Mouse (Mus musculus) heart, adult 2 months (tissue): ENCODE measurements around the gene Zcchc14. TPM values are rescaled to one million over a fixed set of nuclear protein-coding genes. Genes with fewer than 3 reads are reported as not detected.

Experiments used
- DNase-seq, 2 experiments: peaks; one replicate each; pipeline ENCODE4 v3.0.0; 2021
- H3K27ac ChIP-seq: fragments of 200-600 bp; 2 replicates; pipeline ENCODE4 v1.8.1; 2022
- H3K27me3 ChIP-seq: fragments of 200-500 bp; 2 replicates; pipeline ENCODE4 v1.6.1; 2012; ENCODE audit warnings: mild to moderate bottlenecking, low read length, inconsistent platforms, mixed read lengths; ENCODE audit not compliant: control insufficient read depth, insufficient read depth
- H3K36me3 ChIP-seq: fragments of 200-500 bp; 2 replicates; pipeline ENCODE4 v1.6.1; 2012; ENCODE audit warnings: low read length, inconsistent platforms; ENCODE audit not compliant: control insufficient read depth, insufficient read depth
- H3K4me1 ChIP-seq: fragments of 200-500 bp; 2 replicates; pipeline ENCODE4 v1.6.1; 2011; ENCODE audit warnings: low read length; ENCODE audit not compliant: control insufficient read depth, insufficient read depth
- H3K4me3 ChIP-seq: fragments of 200-600 bp; 2 replicates; pipeline ENCODE4 v1.8.1; 2022
- H3K79me2 ChIP-seq: fragments of 200-500 bp; replicated peaks from 2 replicates; pipeline ENCODE4 v1.6.1; 2012; ENCODE audit warnings: mild to moderate bottlenecking, inconsistent platforms, low read length, moderate library complexity, mixed read lengths; ENCODE audit not compliant: control insufficient read depth, insufficient read depth
- H3K9ac ChIP-seq: fragments of 200-500 bp; 2 replicates; pipeline ENCODE4 v1.6.1; 2012; ENCODE audit warnings: low read depth, mild to moderate bottlenecking, control low read depth, inconsistent platforms, low read length, mixed read lengths
- CTCF ChIP-seq: fragments of 200-600 bp; IDR thresholded peaks from 2 replicates; pipeline ENCODE4 v1.8.1; 2022; ENCODE audit warnings: antibody characterized with exemption, mild to moderate bottlenecking, moderate library complexity
- EP300 ChIP-seq: fragments of 200-500 bp; IDR thresholded peaks from 2 replicates; pipeline ENCODE4 v1.6.1; 2011; ENCODE audit warnings: low read depth, low read length, control low read depth; ENCODE audit not compliant: insufficient read depth
- POLR2A ChIP-seq: fragments of 200-500 bp; IDR thresholded peaks from 2 replicates; pipeline ENCODE4 v1.6.1; 2011; ENCODE audit warnings: mild to moderate bottlenecking, low read depth, low read length, control low read depth; ENCODE audit not compliant: insufficient read depth
- WGBS: fragments of 180-500 bp; shearing (Covaris S2); methylation state at CpG from one replicate; pipeline ENCODE4 v1.1.7; 2018; 5-methylcytosine and 5-hydroxymethylcytosine counted together
- intact Hi-C: fragments of 180-260 bp; cut with DNase I; formaldehyde crosslinking; loops from one replicate; pipeline ENCODE4 v1.15.1; 2025
- polyA plus RNA-seq: library from polyadenylated mRNA; depleted of rRNA; stranded (reverse); fragments of >200 nt; gene quantifications from 2 replicates; pipeline ENCODE4 v1.2.3, GENCODE M21; 2012
- total RNA-seq, 2 experiments: library from RNA; stranded (reverse); gene quantifications; 2 replicates each; pipeline ENCODE4 v1.2.3; 2021

Zcchc14 gene
- total and polyA plus RNA-seq, 3 experiments: 17.6 to 30.0 (median 28.5) TPM

DNA sequence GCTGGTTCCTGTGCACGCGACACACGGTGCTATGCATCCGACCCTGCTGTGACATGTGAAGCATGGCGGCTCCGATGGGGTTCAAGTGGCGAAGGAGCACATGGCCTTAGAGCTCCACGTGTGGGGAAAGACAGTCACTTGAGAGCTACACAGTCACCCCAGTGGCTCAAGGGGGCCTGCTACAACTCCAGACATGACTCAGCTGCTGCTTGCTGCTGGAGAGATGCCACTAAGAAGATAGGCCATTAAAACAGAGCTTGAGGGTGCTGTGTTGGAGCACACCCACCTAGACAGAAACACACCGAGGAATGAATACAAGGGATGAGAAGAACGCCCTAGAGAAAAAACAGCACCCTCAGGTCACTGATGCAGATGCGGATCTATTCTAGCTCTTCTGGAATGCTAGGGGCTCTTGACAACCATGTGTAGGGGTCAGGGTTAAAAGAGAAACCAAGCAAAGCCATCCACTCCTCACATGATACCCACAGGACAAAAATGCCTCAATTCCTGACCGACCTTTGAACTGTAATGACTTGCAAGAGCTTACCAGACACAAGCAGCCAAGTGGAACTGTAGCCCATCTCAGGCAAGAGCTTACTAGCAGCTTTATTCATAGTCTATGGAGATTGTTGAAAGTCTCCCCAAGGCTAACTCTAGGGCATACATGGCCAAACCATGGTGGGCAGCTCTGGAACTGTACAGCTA is 5.0 kb downstream of the Zcchc14 start:
- DNase-seq: no peak
- H3K9ac ChIP-seq: no peak overlapping the region
- TF ChIP-seq EP300: no peak
- TF ChIP-seq CTCF: no peak
- TF ChIP-seq POLR2A: no peak
- 75% methylated on average over 12 of the region's 12 CpGs for WGBS
- intact Hi-C loops: loop anchor here (5.0 kb wide), 1 partner anchor 35 kb away; no protein-coding TSS in a partner anchor
- H3K79me2 ChIP-seq: peaks cover 19% of the 10 kb centered on the region
- H3K27ac ChIP-seq: no peak overlapping the region
- no peak overlapping the region for H3K4me3 ChIP-seq
- H3K36me3 ChIP-seq: no peaks in the 10 kb centered on the region; the same call in 1 of the 2 replicates
- H3K4me1 ChIP-seq: peaks cover 49% of the 10 kb centered on the region
- H3K27me3 ChIP-seq: no peaks in the 10 kb centered on the region

DNA sequence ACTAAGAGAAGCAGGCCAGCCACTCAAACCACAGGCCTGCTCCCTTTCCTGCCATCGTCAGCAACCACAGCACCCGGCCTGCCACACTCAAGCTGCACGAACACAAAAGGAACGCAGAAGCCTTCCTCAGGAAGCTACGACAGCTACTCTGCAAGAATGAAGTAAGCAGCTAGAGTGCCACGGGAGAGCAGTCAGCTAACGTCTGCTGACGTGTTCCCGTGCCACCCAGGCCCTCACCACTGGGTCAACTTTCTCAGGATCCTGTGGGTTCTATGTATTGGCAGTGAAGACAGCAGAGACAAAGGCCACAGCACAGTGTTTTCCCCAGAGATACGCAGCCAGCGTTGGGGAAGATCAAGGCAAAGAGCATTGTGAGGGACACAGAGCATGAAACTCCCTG is 9.3 kb downstream of the Zcchc14 start:
- intact Hi-C loops: no loop called here
- Histone ChIP-seq H3K4me3 (no peak overlapping the region), H3K27me3 (no peaks in the 10 kb centered on the region), H3K79me2 (peaks cover 15% of the 10 kb centered on the region), H3K9ac (peak overlapping the region; percentile 23), H3K36me3 (no peaks in the 10 kb centered on the region), H3K4me1 (peaks cover 52% of the 10 kb centered on the region), H3K27ac (peak overlapping the region; percentile 48)
- DNase-seq: no peak
- TF ChIP-seq EP300: no peak
- TF ChIP-seq CTCF: no peak
- no peak for TF ChIP-seq POLR2A
- 18% methylated on average over 11 of the region's 11 CpGs for WGBS

GRCm38 (mm10) chr8:121642804-121643203 is 9.9 kb downstream of the Zcchc14 start:
- Histone ChIP-seq H3K4me3 (no peak overlapping the region), H3K36me3 (no peaks in the 10 kb centered on the region), H3K79me2 (peaks cover 14% of the 10 kb centered on the region), H3K9ac (no peak overlapping the region), H3K27me3 (no peaks in the 10 kb centered on the region), H3K4me1 (peaks cover 51% of the 10 kb centered on the region), H3K27ac (no peak overlapping the region)
- WGBS: 52% methylated on average over 3 of the region's 3 CpGs
- intact Hi-C loops: no loop called here
- no peak for TF ChIP-seq CTCF
- no peak for TF ChIP-seq EP300
- TF ChIP-seq POLR2A: no peak
- no peak for DNase-seq

- Histone ChIP-seq H3K79me2 (peaks cover 20% of the 10 kb centered on the region), H3K27ac (peak overlapping the region; percentile 62), H3K9ac (no peak overlapping the region), H3K27me3 (no peaks in the 10 kb centered on the region), H3K4me3 (no peak overlapping the region), H3K36me3 (peaks cover 3% of the 10 kb centered on the region; the same call in 1 of the 2 replicates), H3K4me1 (peaks cover 53% of the 10 kb centered on the region)
- intact Hi-C loops: loop anchor here (2.0 to 5.0 kb wide), 2 partner anchors 15 to 34 kb away; no protein-coding TSS in a partner anchor
- no peak for DNase-seq
- TF ChIP-seq EP300 (no peak), POLR2A (no peak), CTCF (no peak)
- 50% methylated on average over 8 of the region's 8 CpGs for WGBS
These were observed 16.5 kb downstream of the Zcchc14 start for GRCm38 (mm10) chr8:121636180-121636579.

GRCm38 (mm10) chr8:121635534-121635933 is 17.2 kb downstream of the Zcchc14 start:
- Histone ChIP-seq H3K4me3 (no peak overlapping the region), H3K9ac (no peak overlapping the region), H3K27ac (peak overlapping the region; percentile 62), H3K36me3 (peaks cover 3% of the 10 kb centered on the region; the same call in 1 of the 2 replicates), H3K79me2 (peaks cover 20% of the 10 kb centered on the region), H3K27me3 (no peaks in the 10 kb centered on the region), H3K4me1 (peaks cover 50% of the 10 kb centered on the region)
- intact Hi-C loops: loop anchor here (5.0 kb wide), 1 partner anchor 33 kb away; no protein-coding TSS in a partner anchor
- peak; percentile 42 for TF ChIP-seq CTCF
- peak; percentile 74 for TF ChIP-seq EP300
- TF ChIP-seq POLR2A: 0 out of 2 replicates have a peak, but pooled peaks have one; percentile 32
- 14% methylated on average over 6 of the region's 6 CpGs for WGBS
- DNase-seq: peak; percentile 69 to 75

GRCm38 (mm10) chr8:121632401-121632800 is 20.3 kb downstream of the Zcchc14 start:
- Histone ChIP-seq H3K4me3 (no peak overlapping the region), H3K27me3 (no peaks in the 10 kb centered on the region), H3K4me1 (peaks cover 36% of the 10 kb centered on the region), H3K36me3 (peaks cover 3% of the 10 kb centered on the region; the same call in 1 of the 2 replicates), H3K9ac (0 out of 2 replicates have a peak overlapping the region, but pooled peaks have one; percentile 15), H3K27ac (peak overlapping the region; percentile 79), H3K79me2 (peaks cover 7% of the 10 kb centered on the region)
- TF ChIP-seq CTCF: no peak
- no peak for TF ChIP-seq EP300
- TF ChIP-seq POLR2A: no peak
- no peak for DNase-seq
- WGBS: 51% methylated on average over 5 of the region's 5 CpGs
- intact Hi-C loops: no loop called here
